Mouse (Mus musculus) frontal cortex, postnatal 14 days (tissue): ENCODE results near the gene Vars.
"Not testable (repeated sequence)": the region's sequence is repeated elsewhere in the genome, so short reads cannot be mapped to it uniquely, and the experiment has no call there.

Experiments used
- DNase-seq, 2 experiments: peaks; one replicate each; pipeline ENCODE4 v3.0.0; 2022; ENCODE audit warnings: low spot score in 2 of 2

The Vars gene

DNA sequence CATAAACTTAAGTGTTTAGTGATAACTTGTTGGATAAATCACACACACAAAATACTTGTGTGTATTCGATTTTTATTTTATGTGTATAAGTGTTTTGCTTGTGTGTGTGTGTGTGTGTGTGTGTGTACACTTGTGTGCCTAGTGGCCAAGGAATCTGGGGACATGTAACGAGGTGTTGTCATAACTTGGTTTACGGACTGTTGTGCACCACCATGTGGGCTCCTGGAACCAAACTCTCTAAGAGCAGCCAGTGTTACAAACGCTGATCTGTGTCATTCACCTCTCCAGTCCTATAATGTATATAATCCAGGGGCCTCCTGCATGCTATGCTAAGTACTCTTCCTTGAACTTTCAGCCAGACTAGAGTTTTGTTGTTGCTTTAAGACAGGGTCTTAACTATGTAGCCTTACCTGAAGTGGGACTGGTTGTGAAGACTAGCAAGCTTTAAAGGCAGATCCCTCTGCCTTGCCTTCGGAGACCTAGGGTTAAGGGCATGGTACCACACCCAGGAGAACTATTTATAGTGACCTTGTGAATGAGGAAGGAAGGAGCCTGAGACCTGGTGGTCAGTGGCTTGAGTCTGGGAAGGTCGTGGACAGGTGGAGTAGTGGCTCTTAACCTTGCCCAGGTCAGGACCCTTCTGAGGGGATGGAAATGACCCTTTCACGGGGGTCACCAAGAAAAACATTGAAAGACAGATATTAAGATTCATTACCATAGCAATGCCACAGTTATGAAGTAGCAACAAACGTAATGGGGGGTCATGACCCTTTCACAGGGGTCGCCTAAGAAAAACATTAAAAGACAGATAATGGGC, 2.4 kb downstream of the Vars start:
- DNase-seq = no peak

GRCm38 (mm10) chr17:35004075-35004717, 3.4 kb downstream of the Vars start:
- no peak for DNase-seq

- DNase-seq = no peak
These were observed 4.4 kb downstream of the Vars start for GRCm38 (mm10) chr17:35005158-35005557.

DNA sequence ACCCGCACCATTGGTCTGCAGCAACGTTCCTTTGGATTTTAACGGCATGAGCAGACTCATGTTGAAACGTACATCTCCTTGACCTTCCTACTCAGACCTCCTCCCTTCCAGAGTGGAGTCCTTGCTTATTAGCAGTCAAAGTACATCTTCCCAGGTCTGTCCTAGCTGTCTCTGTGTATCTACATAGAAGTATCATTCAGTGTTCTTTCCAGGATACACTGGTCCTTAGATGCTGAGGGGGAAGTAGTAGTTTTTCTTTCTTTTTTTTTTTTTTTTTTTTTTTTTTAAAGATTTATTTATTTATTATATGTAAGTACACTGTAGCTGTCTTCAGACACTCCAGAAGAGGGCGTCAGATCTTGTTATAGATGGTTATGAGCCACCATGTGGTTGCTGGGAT, 5.1 kb downstream of the Vars start:
- DNase-seq = not testable (repeated sequence)

GRCm38 (mm10) chr17:35007387-35007991, 6.7 kb downstream of the Vars start:
- DNase-seq = no peak

GRCm38 (mm10) chr17:35009586-35009985, 8.8 kb downstream of the Vars start:
- no peak for DNase-seq

- DNase-seq = no peak
These were observed 10.7 kb downstream of the Vars start for GRCm38 (mm10) chr17:35011440-35011839.

DNA sequence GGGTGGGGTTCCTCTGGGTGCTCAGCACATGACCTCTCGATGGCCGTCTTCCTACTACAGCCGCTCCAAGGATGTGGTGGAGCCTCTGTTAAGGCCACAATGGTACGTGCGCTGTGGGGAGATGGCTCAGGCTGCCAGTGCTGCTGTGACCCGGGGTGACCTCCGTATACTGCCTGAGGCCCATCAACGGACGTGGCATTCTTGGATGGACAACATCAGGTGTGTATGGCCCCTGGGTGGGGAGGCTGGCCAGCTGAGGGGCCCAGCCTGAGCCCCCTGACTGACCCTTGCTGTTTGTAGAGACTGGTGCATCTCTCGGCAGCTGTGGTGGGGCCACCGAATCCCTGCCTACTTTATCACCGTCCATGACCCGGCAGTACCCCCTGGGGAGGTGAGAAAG, 11.6 kb downstream of the Vars start:
- DNase-seq = no peak

DNA sequence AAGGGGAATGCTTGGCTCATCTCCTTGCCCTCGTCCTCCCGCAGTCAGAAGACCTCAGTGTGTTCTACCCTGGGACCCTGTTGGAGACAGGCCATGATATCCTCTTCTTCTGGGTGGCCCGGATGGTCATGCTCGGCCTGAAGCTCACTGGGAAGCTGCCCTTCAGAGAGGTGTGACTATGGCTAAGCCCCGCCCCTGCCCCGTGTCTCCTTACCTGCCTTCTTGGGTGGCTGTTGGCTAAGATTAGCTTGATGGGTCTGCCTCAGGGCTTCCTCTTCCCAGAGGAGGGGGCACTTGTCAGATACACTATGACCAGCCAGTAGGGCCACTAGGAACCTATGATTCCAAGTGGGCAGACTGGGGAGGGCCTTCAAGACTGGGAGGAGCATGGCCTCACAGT, 12.4 kb downstream of the Vars start:
- no peak for DNase-seq

DNA sequence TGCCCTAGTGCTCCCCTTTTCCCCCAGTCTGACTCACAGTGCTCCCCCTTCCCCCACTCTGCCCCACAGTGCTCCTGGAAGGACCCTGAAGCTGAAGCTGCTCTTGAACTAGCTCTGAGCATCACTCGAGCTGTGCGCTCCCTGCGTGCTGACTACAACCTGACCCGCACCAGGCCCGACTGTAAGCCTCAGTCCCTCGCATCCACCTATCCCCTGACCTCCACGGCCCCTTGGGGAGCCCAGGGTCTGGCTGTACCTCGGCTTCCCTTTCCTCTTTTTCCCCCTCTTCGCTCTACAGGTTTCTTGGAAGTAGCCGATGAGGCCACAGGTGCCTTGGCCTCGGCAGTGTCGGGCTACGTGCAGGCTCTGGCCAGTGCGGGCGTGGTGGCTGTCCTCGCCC, 14.5 kb downstream of the Vars start:
- DNase-seq = no peak

DNA sequence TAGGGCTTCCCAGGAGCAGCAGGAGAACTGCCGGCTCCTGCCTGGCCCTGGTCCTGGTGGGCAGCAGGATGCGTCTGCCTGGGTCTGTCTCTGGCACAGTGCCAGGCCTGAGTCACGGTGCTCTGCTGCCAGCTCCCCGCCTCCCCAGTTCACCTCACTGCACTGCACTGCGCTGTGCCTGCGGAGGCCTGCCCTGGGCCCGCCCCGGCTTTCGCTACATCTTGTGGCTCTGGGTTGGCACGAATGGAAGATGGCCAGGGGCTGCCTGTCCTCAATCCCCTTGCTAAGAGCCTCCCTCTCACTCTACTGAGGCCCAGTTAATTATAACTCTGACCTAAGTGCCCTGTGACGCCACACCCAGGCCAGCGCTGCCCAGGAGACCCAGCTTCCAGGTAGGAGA, 15.6 kb downstream of the Vars start, which contains the start of gene Vwa7:
Vwa7 (plus strand) TSS at position 204 of the 400 bp plus-strand sequence.
- no peak for DNase-seq

GRCm38 (mm10) chr17:35016791-35017705, 16.3 kb downstream of the Vars start:
- DNase-seq = no peak

DNA sequence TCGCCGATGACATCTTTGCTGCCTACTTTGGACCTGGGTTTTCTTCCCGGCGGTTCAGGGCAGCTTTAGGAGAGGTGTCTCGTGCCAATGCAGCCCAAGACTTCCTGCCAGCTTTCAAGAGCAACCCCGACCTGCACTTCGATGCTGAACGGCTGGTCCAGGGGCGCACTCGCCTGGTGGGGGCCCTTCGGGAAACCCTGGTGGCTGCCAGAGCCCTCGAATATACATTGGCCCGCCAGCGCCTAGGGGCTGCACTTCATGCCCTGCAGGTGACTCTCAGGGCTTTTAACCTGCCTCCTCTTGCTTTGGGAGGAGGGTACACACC, 16.9 kb downstream of the Vars start:
- DNase-seq = no peak

DNA sequence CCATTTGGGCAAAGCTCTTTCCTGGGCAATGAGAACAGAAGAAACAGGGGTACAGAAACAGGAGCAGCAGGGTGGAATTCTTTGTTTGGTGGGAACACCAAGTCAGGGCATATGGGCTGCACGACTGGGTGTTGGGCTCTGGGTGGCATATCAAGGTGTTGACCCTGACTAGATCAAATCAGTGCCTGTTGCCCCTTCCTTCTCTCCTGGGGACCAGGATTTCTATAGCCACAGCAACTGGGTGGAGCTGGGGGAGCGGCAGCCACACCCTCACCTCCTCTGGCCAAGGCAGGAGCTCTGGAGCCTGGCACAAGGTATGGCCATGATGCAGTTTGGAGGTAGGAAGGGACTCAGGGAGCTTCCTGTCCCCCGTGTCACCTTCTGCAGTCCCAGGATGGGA, 17.4 kb downstream of the Vars start:
- no peak for DNase-seq

DNA sequence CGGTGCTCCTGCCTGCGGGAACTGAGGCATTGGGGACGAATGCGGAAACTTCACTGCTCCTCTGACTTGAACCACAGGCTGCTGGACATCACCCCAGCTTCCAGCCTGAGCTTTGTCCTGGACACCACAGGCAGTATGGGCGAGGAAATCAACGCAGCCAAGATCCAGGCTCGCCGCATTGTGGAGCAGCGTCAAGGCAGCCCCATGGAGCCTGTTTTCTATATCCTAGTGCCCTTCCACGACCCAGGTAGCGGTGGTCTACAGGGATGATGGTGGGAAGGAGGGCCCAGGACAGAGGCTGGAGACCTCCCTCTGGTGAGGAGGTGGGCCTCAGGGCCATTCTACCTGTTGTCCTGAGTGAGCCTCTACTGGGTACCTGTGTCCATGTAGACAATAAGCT, 19.1 kb downstream of the Vars start:
- no peak for DNase-seq

DNA sequence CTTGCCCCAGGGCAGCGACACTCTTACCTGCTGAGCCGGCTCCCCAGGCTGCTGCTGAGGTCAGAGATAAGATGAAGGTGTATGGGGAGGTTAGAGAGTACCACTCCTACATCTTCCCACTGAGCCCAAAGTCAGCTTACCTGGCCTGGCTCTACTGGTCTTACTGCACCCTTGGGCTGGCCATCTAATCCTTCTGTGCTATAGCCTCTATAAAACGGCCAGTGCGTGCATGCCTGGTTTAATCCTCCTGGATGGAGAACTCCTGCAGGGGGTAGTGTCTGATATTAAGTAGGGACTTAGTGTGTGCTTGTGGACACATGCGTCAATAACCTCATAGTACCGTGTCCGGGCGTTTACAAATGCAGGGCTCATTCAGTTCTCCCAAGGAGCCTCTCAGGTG, 19.8 kb downstream of the Vars start:
- DNase-seq = no peak

DNA sequence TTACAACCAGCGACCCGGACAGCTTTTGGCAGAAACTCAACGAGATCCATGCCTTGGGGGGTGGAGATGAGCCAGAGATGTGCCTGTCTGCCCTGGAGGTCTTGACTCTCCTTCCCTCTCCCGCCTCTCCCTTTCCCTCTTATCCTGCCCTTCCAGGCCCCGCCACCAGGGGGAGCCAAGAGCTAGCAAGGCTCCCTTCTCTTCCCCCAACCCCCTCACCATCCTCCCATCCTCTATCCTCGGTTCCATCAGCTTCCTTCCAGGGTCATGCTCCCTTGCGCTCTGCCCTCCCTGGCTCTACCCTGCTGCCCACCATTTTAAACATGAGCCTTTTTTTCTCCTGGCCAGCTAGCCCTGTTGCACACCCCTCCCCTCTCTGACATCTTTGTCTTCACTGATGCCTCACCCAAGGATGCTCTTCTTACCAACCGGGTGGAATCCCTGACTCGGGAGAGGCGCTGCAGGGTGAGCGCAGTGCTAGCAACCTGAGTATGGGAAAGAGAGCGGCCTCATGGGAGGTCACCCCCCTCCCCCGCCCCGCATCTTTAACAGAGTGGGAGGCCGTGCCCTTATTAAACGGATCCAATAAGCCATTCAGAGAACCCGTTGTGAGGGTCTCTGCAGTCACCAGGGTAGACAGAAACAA, 20.5 kb downstream of the Vars start:
- DNase-seq = peak; percentile 70 to 81

DNA sequence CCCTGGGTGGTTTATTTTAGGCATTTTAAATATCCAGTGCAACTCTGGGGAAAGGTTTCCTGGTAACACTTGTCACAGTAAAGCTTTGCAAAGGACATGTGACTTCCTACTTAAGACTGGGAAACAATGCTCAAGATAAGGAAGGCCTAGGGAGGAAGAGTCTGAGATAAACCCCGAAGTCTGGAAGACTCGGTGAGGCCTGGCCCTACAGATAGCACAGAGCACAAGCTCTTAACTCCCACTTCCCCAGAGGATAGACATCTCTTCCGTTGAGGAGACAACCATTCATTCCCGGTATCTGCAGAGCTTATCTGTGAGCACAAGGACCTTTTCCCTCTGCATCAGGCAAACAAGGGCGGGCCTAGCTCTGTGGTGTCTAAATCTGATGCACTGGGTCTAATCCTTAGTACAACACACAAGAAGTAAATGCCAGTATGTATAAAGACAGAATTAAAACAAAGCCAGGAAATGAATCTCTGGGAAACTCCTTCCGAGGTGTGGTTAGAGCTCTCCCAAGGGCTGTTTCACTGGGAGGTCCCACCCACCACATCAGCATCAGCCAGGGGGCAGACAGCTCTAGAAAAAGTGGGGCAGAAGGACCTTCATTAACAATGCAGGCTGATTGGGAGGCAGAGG, 21.2 kb downstream of the Vars start:
- DNase-seq = no peak

GRCm38 (mm10) chr17:35022541-35023060, 21.8 kb downstream of the Vars start:
- DNase-seq = no peak

DNA sequence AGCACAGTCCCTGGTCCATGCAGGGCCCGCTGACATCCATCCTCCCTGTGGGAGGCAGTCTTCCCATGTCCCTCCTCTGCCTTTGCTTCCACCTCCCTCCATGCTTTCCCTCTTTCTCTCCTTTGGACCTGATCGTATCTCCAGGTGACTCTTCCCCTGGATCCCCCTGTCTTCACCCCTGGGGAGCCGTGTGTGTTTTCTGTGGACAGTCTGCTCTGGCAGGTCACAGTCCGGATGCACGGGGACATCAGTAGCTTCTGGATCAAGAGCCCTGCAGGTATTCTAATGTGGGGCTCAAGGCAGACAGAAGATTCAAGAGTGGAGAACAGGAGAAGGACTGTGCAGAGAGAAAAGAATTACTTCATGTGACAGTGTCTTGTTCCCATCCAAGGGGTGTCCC, 22.4 kb downstream of the Vars start:
- DNase-seq = no peak

GRCm38 (mm10) chr17:35023756-35024155, 23.0 kb downstream of the Vars start:
- DNase-seq = no peak
